Mouse (Mus musculus) adrenal gland, postnatal 10 days (tissue): ENCODE data around the gene Stk10. TPM values are rescaled to one million over a fixed set of nuclear protein-coding genes. Genes with fewer than 3 reads are reported as not detected.
A peak's percentile ranks its signal among the peaks of the same experiment; 100 is the strongest.

Experiments used
- DNase-seq: peaks from one replicate; pipeline ENCODE4 v3.0.0; 2021; ENCODE audit warnings: mixed read lengths
- total RNA-seq, 2 experiments: library from RNA; stranded (reverse); gene quantifications; 2 replicates each; pipeline ENCODE4 v1.2.3; 2021

The Stk10 gene
- total RNA-seq, 2 experiments from 2014 or later, result 11.9 to 15.1 TPM

GRCm38 (mm10) chr11:32568060-32568459 lies 35.0 kb downstream of the Stk10 start:
- DNase-seq, result no peak

- DNase-seq, result no peak
Measured at GRCm38 (mm10) chr11:32568637-32569293, 35.7 kb downstream of the Stk10 start.

- no peak for DNase-seq
Measured at GRCm38 (mm10) chr11:32571103-32571502, 38.0 kb downstream of the Stk10 start.

GRCm38 (mm10) chr11:32573669-32574068 lies 40.6 kb downstream of the Stk10 start:
- no peak for DNase-seq

- no peak for DNase-seq
Measured at GRCm38 (mm10) chr11:32575964-32576759, 43.1 kb downstream of the Stk10 start.

- no peak for DNase-seq
Measured at GRCm38 (mm10) chr11:32576760-32577050, 43.6 kb downstream of the Stk10 start.

- no peak for DNase-seq
Measured at GRCm38 (mm10) chr11:32580305-32580947, 47.3 kb downstream of the Stk10 start.

GRCm38 (mm10) chr11:32581031-32581430 lies 47.9 kb downstream of the Stk10 start:
- DNase-seq, result no peak

GRCm38 (mm10) chr11:32582813-32583212 lies 49.7 kb downstream of the Stk10 start:
- DNase-seq, result no peak

- DNase-seq, result no peak
Measured at GRCm38 (mm10) chr11:32585996-32586395, 52.9 kb downstream of the Stk10 start.

GRCm38 (mm10) chr11:32587191-32588089 lies 54.3 kb downstream of the Stk10 start:
- DNase-seq, result no peak

- DNase-seq, result peak; percentile 88
Measured at GRCm38 (mm10) chr11:32588090-32588891, 55.2 kb downstream of the Stk10 start.

GRCm38 (mm10) chr11:32588892-32589172 lies 55.7 kb downstream of the Stk10 start:
- no peak for DNase-seq

GRCm38 (mm10) chr11:32589201-32589600 lies 56.1 kb downstream of the Stk10 start:
- no peak for DNase-seq

- no peak for DNase-seq
Measured at GRCm38 (mm10) chr11:32589791-32590190, 56.7 kb downstream of the Stk10 start.

- no peak for DNase-seq
Measured at GRCm38 (mm10) chr11:32590205-32590604, 57.1 kb downstream of the Stk10 start.

- DNase-seq, result no peak
Measured at GRCm38 (mm10) chr11:32591921-32592850, 59.1 kb downstream of the Stk10 start.

GRCm38 (mm10) chr11:32593081-32593480 lies 60.0 kb downstream of the Stk10 start:
- DNase-seq, result no peak

- no peak for DNase-seq
Measured at GRCm38 (mm10) chr11:32594122-32594521, 61.0 kb downstream of the Stk10 start.

GRCm38 (mm10) chr11:32600371-32600770 lies 67.3 kb downstream of the Stk10 start:
- DNase-seq, result no peak
